Mouse (Mus musculus): ENCODE results near the gene Orc5. TPM values are rescaled to one million over a fixed set of nuclear protein-coding genes. Genes with fewer than 3 reads are reported as not detected.

The Orc5 gene
- polyA plus RNA-seq, 1 experiment from 2014 or later, result 51.6 TPM

- H3K4me3 ChIP-seq, result no peak overlapping the region
- no peak overlapping the region for H3K27ac ChIP-seq
- H3K4me1 ChIP-seq, result no peaks in the 10 kb centered on the region
- H3K36me3 ChIP-seq (replicated peaks), result no peaks in the 10 kb centered on the region; the same call in 1 of the 2 replicates
- peaks cover 6% of the 10 kb centered on the region for H3K9me3 ChIP-seq
- WGBS, result 91% methylated on average over 4 of the region's 4 CpGs
- H3K27me3 ChIP-seq (ENCODE audit: poor library complexity, severe bottlenecking), result no peaks in the 10 kb centered on the region
- DNase-seq (ENCODE audit: extremely low spot score, low spot score), result no peak
These were observed 7.4 kb upstream of the Orc5 start for GRCm38 (mm10) chr5:22557491-22558113.

- WGBS, result 89% methylated on average over 4 of the region's 4 CpGs
- Histone ChIP-seq H3K27ac (no peak overlapping the region), H3K4me1 (no peaks in the 10 kb centered on the region), H3K27me3 (ENCODE audit: poor library complexity, severe bottlenecking) (no peaks in the 10 kb centered on the region), H3K36me3 (replicated peaks) (no peaks in the 10 kb centered on the region; the same call in 1 of the 2 replicates), H3K4me3 (no peak overlapping the region), H3K9me3 (peaks cover 6% of the 10 kb centered on the region)
- no peak for DNase-seq (ENCODE audit: extremely low spot score, low spot score)
These were observed 6.5 kb upstream of the Orc5 start for GRCm38 (mm10) chr5:22556713-22557112.

DNA sequence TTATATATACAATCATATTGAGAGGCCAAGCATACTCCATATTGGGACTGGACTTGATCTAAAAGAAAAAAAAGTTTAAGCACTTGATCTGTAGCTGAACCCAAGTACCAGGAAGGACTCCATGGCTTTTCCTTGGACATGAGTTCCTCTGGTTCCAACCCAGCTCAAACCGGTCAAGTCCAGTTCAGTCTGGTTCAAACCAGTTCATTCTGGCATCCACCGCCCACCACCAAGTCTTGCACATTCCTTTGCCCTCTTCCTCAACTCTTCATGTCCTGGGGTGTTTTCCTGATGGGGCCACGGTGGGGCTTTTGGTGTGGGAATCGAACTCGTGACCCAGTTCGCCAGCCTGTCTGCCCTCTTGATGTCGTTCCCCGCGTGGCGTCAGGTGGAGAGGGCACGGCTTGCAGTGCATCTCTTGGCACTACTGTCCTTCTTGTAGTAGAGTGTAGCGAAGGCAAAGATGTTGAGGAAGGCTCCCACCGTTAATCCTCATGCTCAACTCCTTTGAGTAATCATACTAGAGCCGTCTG, 2.1 kb upstream of the Orc5 start:
- Histone ChIP-seq H3K27me3 (ENCODE audit: poor library complexity, severe bottlenecking) (no peaks in the 10 kb centered on the region), H3K36me3 (replicated peaks) (peaks cover 5% of the 10 kb centered on the region), H3K27ac (no peak overlapping the region), H3K4me1 (peaks cover 13% of the 10 kb centered on the region), H3K9me3 (peaks cover 6% of the 10 kb centered on the region), H3K4me3 (no peak overlapping the region)
- WGBS, result 95% methylated on average over 14 of the region's 14 CpGs
- no peak for DNase-seq (ENCODE audit: extremely low spot score, low spot score)

GRCm38 (mm10) chr5:22549366-22550032, 730 bp downstream of the Orc5 start:
- H3K36me3 ChIP-seq (replicated peaks), result peaks cover 32% of the 10 kb centered on the region
- no peak for DNase-seq (ENCODE audit: extremely low spot score, low spot score)
- peak overlapping the region; percentile 93 for H3K27ac ChIP-seq
- 17% methylated on average over 11 of the region's 11 CpGs for WGBS
- H3K4me3 ChIP-seq, result peak overlapping the region; percentile 75
- no peaks in the 10 kb centered on the region for H3K27me3 ChIP-seq (ENCODE audit: poor library complexity, severe bottlenecking)
- H3K4me1 ChIP-seq, result peaks cover 13% of the 10 kb centered on the region
- H3K9me3 ChIP-seq, result peaks cover 6% of the 10 kb centered on the region

- no peak for DNase-seq (ENCODE audit: extremely low spot score, low spot score)
- peaks cover 40% of the 10 kb centered on the region for H3K36me3 ChIP-seq (replicated peaks)
- H3K27me3 ChIP-seq (ENCODE audit: poor library complexity, severe bottlenecking), result no peaks in the 10 kb centered on the region
- H3K4me3 ChIP-seq, result peak overlapping the region; percentile 75; the same call in 1 of the 2 replicates
- no peaks in the 10 kb centered on the region; the same call in 1 of the 2 replicates for H3K9me3 ChIP-seq
- H3K4me1 ChIP-seq, result peaks cover 13% of the 10 kb centered on the region
- H3K27ac ChIP-seq, result no peak overlapping the region
- WGBS, result 91% methylated on average over 6 of the region's 6 CpGs
These were observed 1.6 kb downstream of the Orc5 start for GRCm38 (mm10) chr5:22548556-22549161.

- Histone ChIP-seq H3K27ac (no peak overlapping the region), H3K36me3 (replicated peaks) (peaks cover 56% of the 10 kb centered on the region), H3K27me3 (ENCODE audit: poor library complexity, severe bottlenecking) (no peaks in the 10 kb centered on the region), H3K4me3 (no peak overlapping the region), H3K4me1 (peaks cover 13% of the 10 kb centered on the region), H3K9me3 (no peaks in the 10 kb centered on the region)
- no peak for DNase-seq (ENCODE audit: extremely low spot score, low spot score)
- WGBS, result 96% methylated on average over 5 of the region's 5 CpGs
These were observed 3.7 kb downstream of the Orc5 start for GRCm38 (mm10) chr5:22546536-22546935.

DNA sequence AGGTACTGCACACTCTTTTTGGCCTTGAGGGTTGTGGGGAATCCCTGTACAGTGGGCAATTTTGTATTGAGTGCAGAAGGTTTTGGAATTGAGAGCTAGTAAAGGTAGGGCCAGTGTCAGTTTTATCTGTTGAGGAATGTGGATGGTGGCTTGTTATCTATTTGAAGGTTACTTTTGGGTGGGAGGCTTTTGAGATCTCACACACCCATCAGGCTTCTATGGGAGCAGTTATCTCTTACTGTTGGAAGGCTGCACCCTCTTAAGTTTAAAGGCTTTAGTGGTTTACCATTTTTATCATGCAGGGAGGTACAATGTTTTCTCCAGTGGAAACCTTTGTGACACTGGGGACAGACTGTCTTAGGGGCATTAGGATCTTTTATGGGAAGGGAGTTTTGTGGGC, 4.9 kb downstream of the Orc5 start:
- DNase-seq (ENCODE audit: extremely low spot score, low spot score), result no peak
- H3K36me3 ChIP-seq (replicated peaks), result peaks cover 69% of the 10 kb centered on the region

GRCm38 (mm10) chr5:22542676-22543075, 7.6 kb downstream of the Orc5 start:
- WGBS, result 93% methylated on average over 2 of the region's 2 CpGs

More for the DNA sequence above, 4.9 kb downstream of the Orc5 start:
- no peaks in the 10 kb centered on the region for H3K9me3 ChIP-seq
- no peak overlapping the region for H3K4me3 ChIP-seq
- no peak overlapping the region for H3K27ac ChIP-seq
- no peaks in the 10 kb centered on the region for H3K27me3 ChIP-seq (ENCODE audit: poor library complexity, severe bottlenecking)
- H3K4me1 ChIP-seq, result peaks cover 13% of the 10 kb centered on the region

DNA sequence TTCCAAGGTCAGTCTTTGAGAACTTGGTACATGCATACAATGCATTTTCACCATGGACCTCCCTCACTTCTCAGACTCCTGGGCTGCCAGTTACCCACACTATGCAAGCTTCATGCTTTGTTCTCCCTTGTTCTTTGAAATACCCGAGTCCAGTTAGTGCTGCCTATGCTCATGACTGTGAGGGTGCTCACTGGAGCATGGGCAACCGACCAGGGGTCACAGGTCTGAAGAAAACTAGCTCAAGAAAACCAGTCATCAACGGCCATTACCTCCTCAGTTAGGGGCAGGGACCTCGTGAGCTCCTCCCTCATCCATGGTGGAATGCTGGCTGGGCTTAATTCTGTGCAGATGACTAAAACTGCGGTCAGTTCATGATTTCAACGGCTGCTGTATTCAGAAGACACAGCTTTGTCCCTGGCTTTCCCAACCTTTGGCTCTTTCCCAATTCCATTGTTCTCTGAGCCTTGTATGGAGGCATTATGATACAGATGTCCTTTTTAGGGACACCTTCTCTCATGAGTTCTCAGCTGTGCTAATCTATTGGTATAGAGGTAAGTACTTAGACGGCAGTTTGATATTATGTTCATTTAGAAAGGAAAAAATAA, 11.1 kb downstream of the Orc5 start:
- H3K27ac ChIP-seq, result no peak overlapping the region
- DNase-seq (ENCODE audit: extremely low spot score, low spot score), result no peak
- WGBS, result 88% methylated on average over 7 of the region's 7 CpGs
- peaks cover 85% of the 10 kb centered on the region for H3K36me3 ChIP-seq (replicated peaks)
- H3K4me1 ChIP-seq, result no peaks in the 10 kb centered on the region
- H3K4me3 ChIP-seq, result no peak overlapping the region
- H3K9me3 ChIP-seq, result no peaks in the 10 kb centered on the region
- no peaks in the 10 kb centered on the region for H3K27me3 ChIP-seq (ENCODE audit: poor library complexity, severe bottlenecking)

More at GRCm38 (mm10) chr5:22542676-22543075, 7.6 kb downstream of the Orc5 start:
- Histone ChIP-seq H3K9me3 (no peaks in the 10 kb centered on the region), H3K36me3 (replicated peaks) (peaks cover 87% of the 10 kb centered on the region), H3K27ac (no peak overlapping the region), H3K4me1 (no peaks in the 10 kb centered on the region), H3K4me3 (no peak overlapping the region), H3K27me3 (ENCODE audit: poor library complexity, severe bottlenecking) (no peaks in the 10 kb centered on the region)
- DNase-seq (ENCODE audit: extremely low spot score, low spot score), result no peak

GRCm38 (mm10) chr5:22536695-22537094, 13.5 kb downstream of the Orc5 start:
- H3K27me3 ChIP-seq (ENCODE audit: poor library complexity, severe bottlenecking), result no peaks in the 10 kb centered on the region
- DNase-seq (ENCODE audit: extremely low spot score, low spot score), result no peak
- H3K27ac ChIP-seq, result no peak overlapping the region
- 92% methylated on average over 1 of the region's 1 CpGs for WGBS
- H3K4me1 ChIP-seq, result no peaks in the 10 kb centered on the region
- H3K36me3 ChIP-seq (replicated peaks), result peaks cover 70% of the 10 kb centered on the region
- H3K9me3 ChIP-seq, result no peaks in the 10 kb centered on the region
- H3K4me3 ChIP-seq, result no peak overlapping the region

DNA sequence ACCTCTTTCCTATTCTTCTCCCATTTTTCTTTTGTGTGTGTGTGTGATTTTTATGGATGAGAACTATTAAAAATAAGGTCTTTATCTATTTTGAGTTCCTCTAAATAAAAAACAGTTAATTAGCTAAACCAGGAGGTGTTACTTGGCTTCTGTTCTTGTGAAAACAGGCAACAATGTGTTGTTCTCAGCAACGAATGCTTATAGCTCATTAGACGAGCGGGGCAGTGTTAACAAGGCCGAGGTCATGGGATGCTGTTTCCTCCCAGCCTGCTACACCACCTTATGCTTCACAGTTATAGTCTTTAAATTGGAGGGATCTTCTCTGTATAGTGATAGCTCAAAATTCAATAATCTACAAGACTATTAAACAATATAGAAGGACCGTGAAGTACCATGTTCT, 17.7 kb downstream of the Orc5 start:
- peaks cover 67% of the 10 kb centered on the region for H3K36me3 ChIP-seq (replicated peaks)
- no peak for DNase-seq (ENCODE audit: extremely low spot score, low spot score)
- no peak overlapping the region for H3K27ac ChIP-seq
- H3K27me3 ChIP-seq (ENCODE audit: poor library complexity, severe bottlenecking), result no peaks in the 10 kb centered on the region
- 85% methylated on average over 5 of the region's 5 CpGs for WGBS
- H3K9me3 ChIP-seq, result no peaks in the 10 kb centered on the region
- H3K4me1 ChIP-seq, result no peaks in the 10 kb centered on the region
- H3K4me3 ChIP-seq, result no peak overlapping the region

DNA sequence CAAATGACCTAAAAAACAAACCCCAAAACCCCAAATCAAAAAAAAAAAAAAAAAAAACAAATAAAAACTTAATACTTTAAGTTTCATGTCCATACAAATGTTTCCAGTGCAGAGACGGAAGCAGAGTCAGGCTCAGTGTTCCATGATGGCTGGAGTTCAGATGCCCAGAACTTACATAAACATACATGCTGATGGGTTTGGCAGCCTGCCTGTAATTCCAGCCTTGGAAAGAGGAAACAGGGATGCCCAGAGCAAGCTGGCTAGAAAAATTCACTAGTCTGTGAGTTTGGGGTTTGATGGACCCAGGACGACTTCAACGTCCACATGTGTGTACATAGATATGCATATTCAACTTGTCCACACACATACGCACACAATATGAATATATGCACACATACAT, 27.6 kb downstream of the Orc5 start:
- no peak for DNase-seq (ENCODE audit: extremely low spot score, low spot score)
- WGBS, result 97% methylated on average over 4 of the region's 4 CpGs
- H3K36me3 ChIP-seq (replicated peaks), result peaks cover 77% of the 10 kb centered on the region

More for the DNA sequence above, 27.6 kb downstream of the Orc5 start:
- H3K27me3 ChIP-seq (ENCODE audit: poor library complexity, severe bottlenecking), result no peaks in the 10 kb centered on the region
- H3K4me3 ChIP-seq, result no peak overlapping the region
- no peaks in the 10 kb centered on the region for H3K4me1 ChIP-seq
- H3K9me3 ChIP-seq, result no peaks in the 10 kb centered on the region
- H3K27ac ChIP-seq, result no peak overlapping the region
